Mouse (Mus musculus): Measurements from ENCODE around the gene Eif3d.

Eif3d gene

GRCm38 (mm10) chr15:77921636-77922035 is 49.0 kb downstream of the Eif3d start:
- H3K4me1 ChIP-seq (replicated peaks; ENCODE audit: low read depth, low read length), result peaks cover 78% of the 10 kb centered on the region
- peaks cover 94% of the 10 kb centered on the region for H3K36me3 ChIP-seq (ENCODE audit: insufficient read depth, low read length)
- H3K9me3 ChIP-seq (ENCODE audit: low read length), result no peaks in the 10 kb centered on the region
- no peak overlapping the region for H3K4me3 ChIP-seq (replicated peaks; ENCODE audit: low read length)
- H3K27me3 ChIP-seq (ENCODE audit: insufficient read depth, low read length), result no peaks in the 10 kb centered on the region
- no peak for TF ChIP-seq CTCF (conservative IDR thresholded peaks at IDR 0.05; ENCODE audit: low read length)
- TF ChIP-seq NANOG (IDR thresholded peaks at IDR 0.05; ENCODE audit: borderline replicate concordance, low read length), result no peak
- TF ChIP-seq POU5F1 (IDR thresholded peaks at IDR 0.05; ENCODE audit: borderline replicate concordance, low read length), result no peak

GRCm38 (mm10) chr15:77920511-77921462 is 49.8 kb downstream of the Eif3d start:
- TF ChIP-seq POU5F1 (IDR thresholded peaks at IDR 0.05; ENCODE audit: borderline replicate concordance, low read length) (no peak), CTCF (conservative IDR thresholded peaks at IDR 0.05; ENCODE audit: low read length) (no peak; the same call in 1 of the 2 replicates), NANOG (IDR thresholded peaks at IDR 0.05; ENCODE audit: borderline replicate concordance, low read length) (no peak)
- peaks cover 94% of the 10 kb centered on the region for H3K36me3 ChIP-seq (ENCODE audit: insufficient read depth, low read length)
- no peak overlapping the region for H3K4me3 ChIP-seq (replicated peaks; ENCODE audit: low read length)
- H3K27me3 ChIP-seq (ENCODE audit: insufficient read depth, low read length), result no peaks in the 10 kb centered on the region
- peaks cover 82% of the 10 kb centered on the region for H3K4me1 ChIP-seq (replicated peaks; ENCODE audit: low read depth, low read length)
- H3K9me3 ChIP-seq (ENCODE audit: low read length), result no peaks in the 10 kb centered on the region

GRCm38 (mm10) chr15:77919441-77919840 is 51.2 kb downstream of the Eif3d start:
- peaks cover 90% of the 10 kb centered on the region for H3K4me1 ChIP-seq (replicated peaks; ENCODE audit: low read depth, low read length)
- H3K27me3 ChIP-seq (ENCODE audit: insufficient read depth, low read length), result no peaks in the 10 kb centered on the region
- H3K9me3 ChIP-seq (ENCODE audit: low read length), result no peaks in the 10 kb centered on the region
- no peak overlapping the region for H3K4me3 ChIP-seq (replicated peaks; ENCODE audit: low read length)
- TF ChIP-seq POU5F1 (IDR thresholded peaks at IDR 0.05; ENCODE audit: borderline replicate concordance, low read length), result no peak
- no peak for TF ChIP-seq NANOG (IDR thresholded peaks at IDR 0.05; ENCODE audit: borderline replicate concordance, low read length)
- TF ChIP-seq CTCF (conservative IDR thresholded peaks at IDR 0.05; ENCODE audit: low read length), result no peak
- peaks cover 96% of the 10 kb centered on the region for H3K36me3 ChIP-seq (ENCODE audit: insufficient read depth, low read length)

GRCm38 (mm10) chr15:77916851-77917544 is 53.6 kb downstream of the Eif3d start:
- H3K4me1 ChIP-seq (replicated peaks; ENCODE audit: low read depth, low read length), result peaks cover 90% of the 10 kb centered on the region
- no peak for TF ChIP-seq NANOG (IDR thresholded peaks at IDR 0.05; ENCODE audit: borderline replicate concordance, low read length)
- peak; percentile 87 for TF ChIP-seq CTCF (conservative IDR thresholded peaks at IDR 0.05; ENCODE audit: low read length)
- no peak for TF ChIP-seq POU5F1 (IDR thresholded peaks at IDR 0.05; ENCODE audit: borderline replicate concordance, low read length)

GRCm38 (mm10) chr15:77915287-77915686 is 55.3 kb downstream of the Eif3d start:
- peaks cover 92% of the 10 kb centered on the region for H3K4me1 ChIP-seq (replicated peaks; ENCODE audit: low read depth, low read length)
- no peaks in the 10 kb centered on the region for H3K9me3 ChIP-seq (ENCODE audit: low read length)
- peaks cover 69% of the 10 kb centered on the region for H3K36me3 ChIP-seq (ENCODE audit: insufficient read depth, low read length)
- no peak for TF ChIP-seq CTCF (conservative IDR thresholded peaks at IDR 0.05; ENCODE audit: low read length)
- H3K4me3 ChIP-seq (replicated peaks; ENCODE audit: low read length), result no peak overlapping the region
- no peaks in the 10 kb centered on the region for H3K27me3 ChIP-seq (ENCODE audit: insufficient read depth, low read length)

More at GRCm38 (mm10) chr15:77916851-77917544, 53.6 kb downstream of the Eif3d start:
- Histone ChIP-seq H3K4me3 (replicated peaks; ENCODE audit: low read length) (no peak overlapping the region), H3K27me3 (ENCODE audit: insufficient read depth, low read length) (no peaks in the 10 kb centered on the region), H3K36me3 (ENCODE audit: insufficient read depth, low read length) (peaks cover 85% of the 10 kb centered on the region), H3K9me3 (ENCODE audit: low read length) (no peaks in the 10 kb centered on the region)

GRCm38 (mm10) chr15:77914507-77914906 is 56.1 kb downstream of the Eif3d start:
- no peak for TF ChIP-seq CTCF (conservative IDR thresholded peaks at IDR 0.05; ENCODE audit: low read length)
- no peak for TF ChIP-seq NANOG (IDR thresholded peaks at IDR 0.05; ENCODE audit: borderline replicate concordance, low read length)
- no peak for TF ChIP-seq POU5F1 (IDR thresholded peaks at IDR 0.05; ENCODE audit: borderline replicate concordance, low read length)
- Histone ChIP-seq H3K27me3 (ENCODE audit: insufficient read depth, low read length) (no peaks in the 10 kb centered on the region), H3K36me3 (ENCODE audit: insufficient read depth, low read length) (peaks cover 61% of the 10 kb centered on the region), H3K4me3 (replicated peaks; ENCODE audit: low read length) (no peak overlapping the region), H3K4me1 (replicated peaks; ENCODE audit: low read depth, low read length) (peaks cover 90% of the 10 kb centered on the region), H3K9me3 (ENCODE audit: low read length) (no peaks in the 10 kb centered on the region)

GRCm38 (mm10) chr15:77913054-77913453 is 57.6 kb downstream of the Eif3d start:
- TF ChIP-seq POU5F1 (IDR thresholded peaks at IDR 0.05; ENCODE audit: borderline replicate concordance, low read length), result no peak
- TF ChIP-seq NANOG (IDR thresholded peaks at IDR 0.05; ENCODE audit: borderline replicate concordance, low read length), result no peak
- TF ChIP-seq CTCF (conservative IDR thresholded peaks at IDR 0.05; ENCODE audit: low read length), result no peak
- Histone ChIP-seq H3K9me3 (ENCODE audit: low read length) (no peaks in the 10 kb centered on the region), H3K36me3 (ENCODE audit: insufficient read depth, low read length) (peaks cover 46% of the 10 kb centered on the region), H3K4me1 (replicated peaks; ENCODE audit: low read depth, low read length) (peaks cover 89% of the 10 kb centered on the region), H3K4me3 (replicated peaks; ENCODE audit: low read length) (peak overlapping the region; percentile 27), H3K27me3 (ENCODE audit: insufficient read depth, low read length) (no peaks in the 10 kb centered on the region)

- Histone ChIP-seq H3K4me1 (replicated peaks; ENCODE audit: low read depth, low read length) (peaks cover 91% of the 10 kb centered on the region), H3K4me3 (replicated peaks; ENCODE audit: low read length) (peak overlapping the region; percentile 27; the same call in 1 of the 2 replicates), H3K27me3 (ENCODE audit: insufficient read depth, low read length) (no peaks in the 10 kb centered on the region), H3K9me3 (ENCODE audit: low read length) (no peaks in the 10 kb centered on the region), H3K36me3 (ENCODE audit: insufficient read depth, low read length) (peaks cover 42% of the 10 kb centered on the region)
- no peak for TF ChIP-seq CTCF (conservative IDR thresholded peaks at IDR 0.05; ENCODE audit: low read length)
- TF ChIP-seq NANOG (IDR thresholded peaks at IDR 0.05; ENCODE audit: borderline replicate concordance, low read length), result 0 out of 2 replicates have a peak, but pooled peaks have one; percentile 5
These were observed 58.0 kb downstream of the Eif3d start for GRCm38 (mm10) chr15:77912585-77912984.
